Mouse (Mus musculus): ENCODE data around the gene Fhl2. TPM values are rescaled to one million over a fixed set of nuclear protein-coding genes. Genes with fewer than 3 reads are reported as not detected.
A peak's percentile ranks its signal among the peaks of the same experiment; 100 is the strongest.

Fhl2 gene
- 51.2 and 58.4 TPM in 2 replicates for polyA plus RNA-seq (2015; fragmentation: Nextera tagmentation; extraction: Ambion mirVana)

DNA sequence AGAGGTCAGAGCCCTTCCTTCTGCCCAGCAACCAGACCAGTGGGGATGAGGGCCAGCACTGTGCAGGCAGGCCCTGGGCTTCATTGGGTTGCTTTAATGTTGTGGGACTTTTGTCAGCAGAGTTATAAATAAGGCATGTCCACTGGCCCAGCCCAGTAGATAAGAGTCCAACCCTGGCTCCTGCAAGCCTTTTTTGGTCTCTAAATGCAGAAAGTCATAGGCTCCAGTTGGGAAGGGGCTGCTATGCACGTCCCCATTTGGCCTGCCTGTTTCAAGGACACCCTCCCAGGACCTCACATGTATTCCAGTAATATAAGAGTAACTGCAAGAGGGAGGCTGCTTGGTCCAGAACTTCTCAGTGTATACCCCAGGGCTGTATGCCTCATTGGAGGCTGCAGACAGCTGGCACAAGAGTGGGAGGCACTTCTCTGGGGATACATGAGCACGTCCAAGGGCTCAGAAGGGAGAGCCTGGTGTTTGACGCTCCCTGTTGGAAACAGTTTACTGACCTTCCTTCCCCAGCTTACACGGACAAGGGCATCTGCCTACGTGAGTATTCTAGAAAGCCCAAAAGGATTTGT, at the start of gene Fhl2:
TSS of gene Fhl2 (minus strand) at position 324 of the 581 bp plus-strand sequence.
- Histone ChIP-seq H3K4me1 (ENCODE audit: control insufficient read depth, insufficient read depth, low read length) (peaks cover 11% of the 10 kb centered on the region), H3K36me3 (ENCODE audit: control insufficient read depth, insufficient read depth, low read length) (no peaks in the 10 kb centered on the region), H3K4me2 (ENCODE audit: low read depth, low read length) (no peak within 1 kb of the TSS), H3K4me3 (ENCODE audit: low read length) (no peak within 1 kb of the TSS), H3K9me3 (ENCODE audit: control insufficient read depth, low read length) (no peaks in the 10 kb centered on the region), H3K27me3 (replicated peaks; ENCODE audit: control insufficient read depth, insufficient read depth, low read length) (no peaks in the 10 kb centered on the region; the same call in 1 of the 2 replicates), H3K9ac (ENCODE audit: low read depth, low read length) (no peak within 1 kb of the TSS), H3K27ac (ENCODE audit: low read length) (peak within 1 kb of the TSS; percentile 18; the same call in 1 of the 2 replicates)
- ATAC-seq: peak; percentile 38; the same call in 1 of the 2 replicates
- WGBS: 77% methylated on average over 5 of the region's 5 CpGs

DNA sequence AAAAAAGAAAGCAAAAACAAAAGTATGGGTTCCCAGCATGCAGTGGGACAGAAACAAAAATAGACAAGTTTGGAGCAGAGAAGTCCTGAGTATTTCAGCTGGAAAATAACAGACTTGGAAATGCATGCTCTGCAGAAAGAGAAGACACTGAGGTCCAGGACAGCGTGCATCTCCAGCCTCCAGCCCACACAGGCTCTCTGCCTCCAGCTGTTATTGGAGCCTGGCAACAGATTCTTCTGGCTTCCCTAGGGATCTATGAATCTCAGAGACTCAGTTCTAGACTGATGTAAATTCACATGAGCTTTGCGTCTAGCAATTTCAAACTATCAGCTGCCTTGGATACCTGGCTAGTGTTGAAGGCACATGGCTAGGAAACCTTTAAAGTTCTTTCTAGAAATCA, 48.2 kb upstream of the Fhl2 start:
- no peak overlapping the region for H3K9ac ChIP-seq (ENCODE audit: low read depth, low read length)
- no peaks in the 10 kb centered on the region for H3K27me3 ChIP-seq (replicated peaks; ENCODE audit: control insufficient read depth, insufficient read depth, low read length)
- peak; percentile 31; the same call in 1 of the 2 replicates for ATAC-seq
- WGBS: 63% methylated on average over 2 of the region's 2 CpGs
- H3K4me2 ChIP-seq (ENCODE audit: low read depth, low read length): no peak overlapping the region
- no peak overlapping the region for H3K27ac ChIP-seq (ENCODE audit: low read length)
- no peaks in the 10 kb centered on the region for H3K4me1 ChIP-seq (ENCODE audit: control insufficient read depth, insufficient read depth, low read length)
- H3K9me3 ChIP-seq (ENCODE audit: control insufficient read depth, low read length): no peaks in the 10 kb centered on the region
- H3K36me3 ChIP-seq (ENCODE audit: control insufficient read depth, insufficient read depth, low read length): no peaks in the 10 kb centered on the region
- H3K4me3 ChIP-seq (ENCODE audit: low read length): no peak overlapping the region

DNA sequence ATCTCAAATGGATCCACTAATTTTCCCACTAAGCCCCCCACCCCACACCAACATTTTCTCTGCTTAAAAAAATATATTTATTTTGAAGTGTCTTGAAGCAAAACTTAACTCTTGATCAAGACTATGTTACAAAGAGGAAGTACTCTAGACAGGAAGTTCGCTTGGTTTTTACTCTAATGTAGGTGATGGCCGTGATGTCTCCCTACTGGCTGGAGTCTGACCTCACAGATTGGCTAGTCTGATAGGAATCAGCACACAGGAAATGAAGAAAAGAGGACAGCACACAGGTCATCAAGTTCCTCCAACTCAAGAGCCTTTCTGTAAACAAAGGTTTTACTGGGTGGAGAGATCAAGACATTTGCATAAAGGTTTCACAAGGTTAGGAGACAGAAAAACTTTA, 44.4 kb upstream of the Fhl2 start:
- Histone ChIP-seq H3K27ac (ENCODE audit: low read length) (no peak overlapping the region), H3K9me3 (ENCODE audit: control insufficient read depth, low read length) (no peaks in the 10 kb centered on the region), H3K4me3 (ENCODE audit: low read length) (no peak overlapping the region), H3K36me3 (ENCODE audit: control insufficient read depth, insufficient read depth, low read length) (no peaks in the 10 kb centered on the region), H3K4me2 (ENCODE audit: low read depth, low read length) (no peak overlapping the region), H3K4me1 (ENCODE audit: control insufficient read depth, insufficient read depth, low read length) (no peaks in the 10 kb centered on the region), H3K27me3 (replicated peaks; ENCODE audit: control insufficient read depth, insufficient read depth, low read length) (no peaks in the 10 kb centered on the region), H3K9ac (ENCODE audit: low read depth, low read length) (no peak overlapping the region)
- WGBS: 74% methylated on average over 2 of the region's 2 CpGs
- ATAC-seq: no peak

DNA sequence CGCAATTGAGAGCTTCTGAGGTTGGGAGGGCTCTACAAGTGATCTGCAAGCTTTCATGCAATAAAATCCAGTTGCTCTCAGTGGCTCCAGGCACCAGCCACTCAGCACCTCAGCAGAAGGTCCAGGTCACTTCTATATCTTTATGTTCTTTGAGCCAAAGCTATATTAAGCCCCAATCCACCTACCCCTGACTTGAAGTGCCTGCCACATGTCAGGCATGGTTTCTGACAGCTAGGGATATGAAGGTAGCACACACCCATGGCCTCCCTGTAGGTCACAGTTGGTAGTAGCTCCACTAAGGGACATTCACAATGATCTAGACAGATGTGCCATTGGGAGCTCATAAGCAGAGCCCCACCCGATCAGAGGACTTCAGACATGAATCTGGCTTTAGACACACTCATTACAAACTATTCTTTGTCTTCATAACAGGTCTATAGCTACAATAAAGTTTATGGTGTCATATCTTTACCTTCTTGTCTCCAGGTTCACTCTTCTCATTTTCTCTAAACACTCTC, 43.1 kb upstream of the Fhl2 start:
- Histone ChIP-seq H3K27ac (ENCODE audit: low read length) (no peak overlapping the region), H3K4me2 (ENCODE audit: low read depth, low read length) (no peak overlapping the region), H3K9ac (ENCODE audit: low read depth, low read length) (no peak overlapping the region), H3K36me3 (ENCODE audit: control insufficient read depth, insufficient read depth, low read length) (no peaks in the 10 kb centered on the region), H3K9me3 (ENCODE audit: control insufficient read depth, low read length) (no peaks in the 10 kb centered on the region), H3K27me3 (replicated peaks; ENCODE audit: control insufficient read depth, insufficient read depth, low read length) (no peaks in the 10 kb centered on the region), H3K4me1 (ENCODE audit: control insufficient read depth, insufficient read depth, low read length) (no peaks in the 10 kb centered on the region), H3K4me3 (ENCODE audit: low read length) (no peak overlapping the region)
- 69% methylated on average over 2 of the region's 2 CpGs for WGBS
- peak; percentile 74 for ATAC-seq

DNA sequence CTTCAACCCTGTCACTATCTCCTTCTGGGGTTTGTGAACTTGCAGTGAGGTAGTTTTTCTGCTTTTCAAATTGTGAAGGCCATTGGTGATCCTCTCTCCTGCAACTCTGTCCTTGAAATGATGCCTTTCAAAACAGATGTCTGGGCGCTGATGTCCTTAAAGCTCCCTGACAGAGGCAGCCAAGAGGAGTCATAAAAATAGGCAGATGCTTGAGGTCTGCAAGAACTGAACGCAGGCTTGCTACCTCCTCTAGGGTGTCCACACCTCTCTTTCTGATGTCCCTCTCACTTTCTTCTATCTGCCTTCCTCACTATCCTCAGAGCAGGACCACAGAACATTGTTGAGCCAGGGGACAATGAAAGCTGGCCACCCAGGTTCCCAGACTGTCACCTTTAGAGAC, 41.7 kb upstream of the Fhl2 start:
- H3K27ac ChIP-seq (ENCODE audit: low read length): no peak overlapping the region
- no peaks in the 10 kb centered on the region for H3K36me3 ChIP-seq (ENCODE audit: control insufficient read depth, insufficient read depth, low read length)
- no peaks in the 10 kb centered on the region for H3K27me3 ChIP-seq (replicated peaks; ENCODE audit: control insufficient read depth, insufficient read depth, low read length)
- H3K9me3 ChIP-seq (ENCODE audit: control insufficient read depth, low read length): no peaks in the 10 kb centered on the region
- H3K9ac ChIP-seq (ENCODE audit: low read depth, low read length): no peak overlapping the region
- ATAC-seq: no peak
- no peak overlapping the region for H3K4me3 ChIP-seq (ENCODE audit: low read length)
- H3K4me1 ChIP-seq (ENCODE audit: control insufficient read depth, insufficient read depth, low read length): no peaks in the 10 kb centered on the region
- H3K4me2 ChIP-seq (ENCODE audit: low read depth, low read length): no peak overlapping the region
- WGBS: 79% methylated on average over 2 of the region's 2 CpGs

DNA sequence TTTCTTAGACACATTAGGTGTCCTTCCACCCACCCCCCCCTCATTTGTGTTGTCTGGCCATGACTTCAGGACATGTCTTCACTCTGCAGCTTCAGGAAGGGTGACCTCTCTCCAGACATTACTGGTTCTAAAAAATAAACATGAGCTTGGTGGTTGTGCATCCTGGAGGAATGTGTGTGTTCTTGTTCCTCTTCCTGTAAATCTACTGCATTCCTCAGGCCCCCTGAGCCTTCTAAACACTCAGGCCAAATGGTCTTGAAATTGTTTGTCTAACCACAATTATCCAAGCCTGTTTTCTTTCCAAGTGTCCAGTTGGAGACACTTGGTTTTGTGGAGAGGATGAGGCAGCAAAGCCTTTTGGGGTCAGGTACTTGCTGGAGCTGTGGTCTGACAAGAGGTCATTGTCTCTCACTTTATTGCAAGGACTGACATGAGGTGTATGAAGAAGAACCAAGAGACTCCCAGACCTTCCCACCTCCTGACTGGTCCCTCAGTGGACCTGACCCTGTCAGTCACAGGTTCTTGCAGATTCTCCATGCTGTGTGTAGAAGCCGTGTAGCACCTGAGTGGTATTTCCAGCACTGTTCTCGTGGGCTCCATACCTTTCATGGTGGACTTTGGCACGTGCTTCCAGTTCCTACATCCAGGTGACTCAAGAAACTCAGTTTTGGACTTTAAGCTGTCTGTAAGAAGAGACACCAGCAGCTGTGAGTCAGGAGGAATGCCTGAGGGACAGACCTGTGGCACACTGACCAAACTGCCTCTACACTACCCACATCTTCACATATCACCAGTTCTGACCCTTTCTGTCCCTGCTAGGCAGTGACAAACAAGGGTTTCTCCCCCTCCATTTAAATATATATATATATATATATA, 40.8 kb upstream of the Fhl2 start:
- H3K9me3 ChIP-seq (ENCODE audit: control insufficient read depth, low read length): no peaks in the 10 kb centered on the region
- no peak overlapping the region for H3K9ac ChIP-seq (ENCODE audit: low read depth, low read length)
- 77% methylated on average over 3 of the region's 3 CpGs for WGBS
- no peak overlapping the region for H3K4me3 ChIP-seq (ENCODE audit: low read length)
- no peaks in the 10 kb centered on the region for H3K4me1 ChIP-seq (ENCODE audit: control insufficient read depth, insufficient read depth, low read length)
- H3K36me3 ChIP-seq (ENCODE audit: control insufficient read depth, insufficient read depth, low read length): no peaks in the 10 kb centered on the region
- H3K27me3 ChIP-seq (replicated peaks; ENCODE audit: control insufficient read depth, insufficient read depth, low read length): no peaks in the 10 kb centered on the region
- ATAC-seq: peak; percentile 52
- H3K4me2 ChIP-seq (ENCODE audit: low read depth, low read length): no peak overlapping the region
- no peak overlapping the region for H3K27ac ChIP-seq (ENCODE audit: low read length)

DNA sequence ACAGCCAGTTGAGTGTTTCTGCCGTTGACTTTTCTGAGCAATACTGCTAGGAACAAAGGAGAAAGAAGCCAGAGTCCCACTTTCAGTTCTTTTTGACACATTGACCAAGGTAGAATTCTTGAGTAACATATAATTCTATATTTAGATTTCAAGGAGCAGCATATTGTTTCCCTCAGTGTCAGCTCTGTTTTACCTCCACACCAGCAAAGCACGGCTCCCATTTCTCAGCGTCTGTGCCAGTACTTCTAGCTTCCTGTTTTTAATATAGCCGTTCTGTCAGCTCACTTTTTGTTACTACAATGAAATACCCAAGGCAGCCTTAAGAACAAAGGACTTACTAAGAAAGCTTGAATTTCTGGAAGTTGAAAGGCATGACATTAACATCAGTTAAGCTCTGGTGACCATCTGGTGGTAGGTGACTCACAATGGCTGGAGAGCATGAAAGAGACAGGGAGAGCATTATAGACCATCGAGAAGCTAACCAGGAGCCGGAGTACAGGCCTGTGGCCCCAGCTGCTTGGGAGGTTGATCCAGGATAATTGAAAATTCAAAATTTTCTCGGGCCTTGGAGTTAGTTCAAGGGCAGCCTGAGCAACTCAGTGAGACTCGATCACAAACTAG, 28.9 kb upstream of the Fhl2 start:
- 57% methylated on average over 8 of the region's 8 CpGs for WGBS

DNA sequence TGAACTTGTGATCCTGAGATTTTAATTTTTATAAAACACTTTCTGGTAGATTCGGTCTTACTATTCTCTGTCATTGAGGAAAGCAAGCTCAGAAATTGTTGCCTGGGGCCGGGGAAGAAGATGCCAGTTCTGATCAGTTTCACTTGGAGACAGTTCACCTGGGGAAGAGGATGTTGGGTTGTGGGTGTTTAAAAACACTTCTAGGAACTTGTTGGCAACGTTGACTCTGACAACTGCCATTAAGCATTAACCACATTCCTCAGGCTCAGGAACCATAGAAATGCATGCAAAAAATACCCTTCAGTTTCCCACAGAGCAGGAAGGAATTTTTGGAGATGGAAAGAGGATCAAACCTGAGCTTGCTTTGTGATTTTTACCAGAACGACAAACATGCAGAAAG, 28.2 kb upstream of the Fhl2 start:
- 64% methylated on average over 4 of the region's 4 CpGs for WGBS
- ATAC-seq: no peak

More for the DNA sequence above, 28.9 kb upstream of the Fhl2 start:
- ATAC-seq: no peak
- Histone ChIP-seq H3K9ac (ENCODE audit: low read depth, low read length) (no peak overlapping the region), H3K36me3 (ENCODE audit: control insufficient read depth, insufficient read depth, low read length) (no peaks in the 10 kb centered on the region), H3K4me3 (ENCODE audit: low read length) (no peak overlapping the region), H3K4me2 (ENCODE audit: low read depth, low read length) (no peak overlapping the region), H3K27ac (ENCODE audit: low read length) (no peak overlapping the region), H3K27me3 (replicated peaks; ENCODE audit: control insufficient read depth, insufficient read depth, low read length) (no peaks in the 10 kb centered on the region), H3K4me1 (ENCODE audit: control insufficient read depth, insufficient read depth, low read length) (no peaks in the 10 kb centered on the region), H3K9me3 (ENCODE audit: control insufficient read depth, low read length) (no peaks in the 10 kb centered on the region)

DNA sequence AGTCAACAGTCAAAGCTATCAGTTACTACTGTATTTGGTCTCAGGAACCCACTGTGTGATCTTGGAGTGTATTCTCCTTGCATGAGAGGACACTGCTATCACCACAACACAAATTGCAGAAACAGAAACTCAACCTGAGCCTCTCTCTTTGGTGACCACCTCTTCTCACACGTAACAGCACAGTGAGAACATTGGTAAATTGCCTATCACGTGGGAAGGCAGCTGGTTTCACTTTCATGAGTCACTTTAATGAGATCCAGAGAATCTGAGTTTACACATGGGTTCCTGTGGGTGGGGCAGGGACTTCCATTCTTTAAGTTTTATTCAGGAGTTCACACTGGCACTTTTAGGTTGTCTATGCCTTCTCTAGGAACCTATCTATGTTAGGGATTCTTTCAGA, 27.4 kb upstream of the Fhl2 start:
- no peak overlapping the region for H3K4me2 ChIP-seq (ENCODE audit: low read depth, low read length)
- H3K9ac ChIP-seq (ENCODE audit: low read depth, low read length): no peak overlapping the region
- no peaks in the 10 kb centered on the region for H3K36me3 ChIP-seq (ENCODE audit: control insufficient read depth, insufficient read depth, low read length)
- no peak overlapping the region for H3K4me3 ChIP-seq (ENCODE audit: low read length)
- ATAC-seq: peak; percentile 63
- H3K4me1 ChIP-seq (ENCODE audit: control insufficient read depth, insufficient read depth, low read length): no peaks in the 10 kb centered on the region
- 34% methylated on average over 2 of the region's 2 CpGs for WGBS
- no peak overlapping the region for H3K27ac ChIP-seq (ENCODE audit: low read length)
- H3K27me3 ChIP-seq (replicated peaks; ENCODE audit: control insufficient read depth, insufficient read depth, low read length): no peaks in the 10 kb centered on the region
- no peaks in the 10 kb centered on the region for H3K9me3 ChIP-seq (ENCODE audit: control insufficient read depth, low read length)

More for the DNA sequence above, 28.2 kb upstream of the Fhl2 start:
- H3K4me2 ChIP-seq (ENCODE audit: low read depth, low read length): no peak overlapping the region
- H3K4me1 ChIP-seq (ENCODE audit: control insufficient read depth, insufficient read depth, low read length): no peaks in the 10 kb centered on the region
- H3K9me3 ChIP-seq (ENCODE audit: control insufficient read depth, low read length): no peaks in the 10 kb centered on the region
- no peaks in the 10 kb centered on the region for H3K36me3 ChIP-seq (ENCODE audit: control insufficient read depth, insufficient read depth, low read length)
- no peak overlapping the region for H3K27ac ChIP-seq (ENCODE audit: low read length)
- H3K9ac ChIP-seq (ENCODE audit: low read depth, low read length): no peak overlapping the region
- no peaks in the 10 kb centered on the region for H3K27me3 ChIP-seq (replicated peaks; ENCODE audit: control insufficient read depth, insufficient read depth, low read length)
- no peak overlapping the region for H3K4me3 ChIP-seq (ENCODE audit: low read length)
